Mouse (Mus musculus) bone marrow, adult 2 months (tissue): ENCODE data around the gene Kcnk4. TPM values are rescaled to one million over a fixed set of nuclear protein-coding genes. Genes with fewer than 3 reads are reported as not detected.
A peak's percentile ranks its signal among the peaks of the same experiment; 100 is the strongest.
"Not testable (repeated sequence)": the region's sequence is repeated elsewhere in the genome, so short reads cannot be mapped to it uniquely, and the experiment has no call there.

Experiments used
- H3K27ac ChIP-seq: fragments of 200-500 bp; 2 replicates; pipeline ENCODE4 v1.5.1; 2012; ENCODE audit warnings: low read depth, mild to moderate bottlenecking, control low read depth, inconsistent platforms, low read length; ENCODE audit not compliant: control insufficient read depth, poor library complexity, insufficient read depth
- H3K4me1 ChIP-seq: fragments of 200-500 bp; 2 replicates; pipeline ENCODE4 v1.6.1; 2011; ENCODE audit warnings: low read length; ENCODE audit not compliant: control insufficient read depth, insufficient read depth
- H3K4me3 ChIP-seq: fragments of 200-500 bp; replicated peaks from 2 replicates; pipeline ENCODE3; 2011; ENCODE audit warnings: mild to moderate bottlenecking, low read depth, low read length, control low read depth; ENCODE audit not compliant: control insufficient read depth
- CTCF ChIP-seq: fragments of 200-500 bp; IDR thresholded peaks from 2 replicates; pipeline ENCODE4 v1.5.1; 2011; ENCODE audit warnings: low read length, control low read depth; ENCODE audit not compliant: control insufficient read depth, insufficient read depth
- POLR2A ChIP-seq: fragments of 200-500 bp; IDR thresholded peaks from 2 replicates; pipeline ENCODE4 v1.6.1; 2011; ENCODE audit warnings: low read depth, mild to moderate bottlenecking, control low read depth, low read length, borderline replicate concordance; ENCODE audit not compliant: control insufficient read depth
- WGBS: fragments of 180-500 bp; shearing (Covaris S2); methylation state at CpG from one replicate; pipeline ENCODE4 v1.1.7; 2018; 5-methylcytosine and 5-hydroxymethylcytosine counted together
- polyA plus RNA-seq: library from polyadenylated mRNA; stranded (reverse); fragments of >200 nt; gene quantifications from 2 replicates; pipeline ENCODE4 v1.2.4, GENCODE M21; 2011; ENCODE audit warnings: low replicate concordance; ENCODE audit not compliant: missing spikeins, insufficient read depth, insufficient read length

The Kcnk4 gene
- polyA plus RNA-seq, 1 experiment = not detected

GRCm38 (mm10) chr19:6903031-6903430, 31.3 kb downstream of the Kcnk4 start:
- WGBS = 88% methylated on average over 1 of the region's 1 CpGs
- Histone ChIP-seq H3K4me1 (no peaks in the 10 kb centered on the region; the same call in 1 of the 2 replicates), H3K27ac (no peak overlapping the region), H3K4me3 (no peak overlapping the region)
- TF ChIP-seq POLR2A (no peak), CTCF (no peak)

GRCm38 (mm10) chr19:6899641-6900040, 34.7 kb downstream of the Kcnk4 start:
- TF ChIP-seq POLR2A (no peak), CTCF (no peak)
- Histone ChIP-seq H3K27ac (no peak overlapping the region), H3K4me3 (no peak overlapping the region), H3K4me1 (no peaks in the 10 kb centered on the region)
- 78% methylated on average over 4 of the region's 4 CpGs for WGBS

- WGBS = 43% methylated on average over 18 of the region's 18 CpGs
- not testable (repeated sequence) for H3K27ac ChIP-seq, H3K4me1 ChIP-seq
- peak overlapping the region; percentile 39 for H3K4me3 ChIP-seq
Observed at GRCm38 (mm10) chr19:6895608-6896305, 38.6 kb downstream of the Kcnk4 start.

GRCm38 (mm10) chr19:6893731-6894451, 40.4 kb downstream of the Kcnk4 start:
- no peak for TF ChIP-seq POLR2A
- TF ChIP-seq CTCF = no peak
- WGBS = 89% methylated on average over 14 of the region's 14 CpGs
- Histone ChIP-seq H3K4me1 (no peaks in the 10 kb centered on the region), H3K27ac (no peak overlapping the region), H3K4me3 (no peak overlapping the region)

GRCm38 (mm10) chr19:6892512-6892911, 41.8 kb downstream of the Kcnk4 start:
- H3K4me3 ChIP-seq = no peak overlapping the region
- TF ChIP-seq POLR2A = no peak
- TF ChIP-seq CTCF = no peak
- H3K27ac ChIP-seq = no peak overlapping the region
- no peaks in the 10 kb centered on the region for H3K4me1 ChIP-seq
- WGBS = 73% methylated on average over 4 of the region's 4 CpGs

- TF ChIP-seq CTCF = no peak
- TF ChIP-seq POLR2A = no peak
- Histone ChIP-seq H3K27ac (no peak overlapping the region), H3K4me3 (no peak overlapping the region), H3K4me1 (no peaks in the 10 kb centered on the region; the same call in none of the 2 replicates)
- 75% methylated on average over 4 of the region's 4 CpGs for WGBS
Observed at GRCm38 (mm10) chr19:6877965-6878364, 56.4 kb downstream of the Kcnk4 start.

- Histone ChIP-seq H3K4me1 (peaks cover 2% of the 10 kb centered on the region), H3K4me3 (no peak overlapping the region), H3K27ac (no peak overlapping the region)
- TF ChIP-seq POLR2A (no peak), CTCF (no peak)
Observed at GRCm38 (mm10) chr19:6876799-6877198, 57.5 kb downstream of the Kcnk4 start.

GRCm38 (mm10) chr19:6875834-6876233, 58.5 kb downstream of the Kcnk4 start:
- 88% methylated on average over 6 of the region's 6 CpGs for WGBS
- Histone ChIP-seq H3K4me3 (no peak overlapping the region), H3K27ac (no peak overlapping the region), H3K4me1 (peaks cover 3% of the 10 kb centered on the region)
- TF ChIP-seq POLR2A (no peak), CTCF (no peak)

GRCm38 (mm10) chr19:6874257-6874656, 60.1 kb downstream of the Kcnk4 start:
- H3K4me1 ChIP-seq = peaks cover 3% of the 10 kb centered on the region
- no peak overlapping the region for H3K27ac ChIP-seq
- H3K4me3 ChIP-seq = no peak overlapping the region
- WGBS = 74% methylated on average over 1 of the region's 1 CpGs
- no peak for TF ChIP-seq CTCF
- no peak for TF ChIP-seq POLR2A

Other genes with a start within 250 kb of the Kcnk4 start
- 4.7 and 5.5 TPM in 2 replicates for gene Rps6ka4, start 93.9 kb downstream of the Kcnk4 start, polyA plus RNA-seq
- gene Ccdc88b, start 76.3 kb downstream of the Kcnk4 start, polyA plus RNA-seq = 29.0 and 66.6 TPM in 2 replicates
- gene Trmt112, start 24.8 kb downstream of the Kcnk4 start, polyA plus RNA-seq = 28.6 and 37.9 TPM in 2 replicates
- 181 and 324 TPM in 2 replicates for gene Prdx5, start 24.4 kb downstream of the Kcnk4 start, polyA plus RNA-seq
- gene Esrra, start 12.7 kb downstream of the Kcnk4 start, polyA plus RNA-seq = 25.1 and 27.2 TPM in 2 replicates
- gene Catsperz, start 9.1 kb downstream of the Kcnk4 start, polyA plus RNA-seq = 2.6 TPM in 1 of 2 replicates, not detected in the other
- 15.4 and 20.4 TPM in 2 replicates for gene Bad, start 7.3 kb upstream of the Kcnk4 start, polyA plus RNA-seq
- 18.7 and 31.9 TPM in 2 replicates for gene Gpr137, start 8.0 kb upstream of the Kcnk4 start, polyA plus RNA-seq
- 83.5 and 137 TPM in 2 replicates for gene Ppp1r14b, start 40.5 kb upstream of the Kcnk4 start, polyA plus RNA-seq
- gene Plcb3, start 42.0 kb upstream of the Kcnk4 start, polyA plus RNA-seq = 9.7 and 14.6 TPM in 2 replicates
- 40.9 and 42.3 TPM in 2 replicates for gene Fkbp2, start 46.0 kb upstream of the Kcnk4 start, polyA plus RNA-seq
- 10.0 and 14.0 TPM in 2 replicates for gene Vegfb, start 53.1 kb upstream of the Kcnk4 start, polyA plus RNA-seq
- 14.8 and 28.8 TPM in 2 replicates for gene Dnajc4, start 58.1 kb upstream of the Kcnk4 start, polyA plus RNA-seq
- gene Nudt22, start 61.6 kb upstream of the Kcnk4 start, polyA plus RNA-seq = 13.2 and 20.7 TPM in 2 replicates
- 4.6 TPM in 1 of 2 replicates, not detected in the other for gene Trpt1, start 61.6 kb upstream of the Kcnk4 start, polyA plus RNA-seq
- gene Fermt3, start 85.0 kb upstream of the Kcnk4 start, polyA plus RNA-seq = 149 and 202 TPM in 2 replicates
- 54.6 and 95.7 TPM in 2 replicates for gene Stip1, start 105.5 kb upstream of the Kcnk4 start, polyA plus RNA-seq
- gene Macrod1, start 122.3 kb upstream of the Kcnk4 start, polyA plus RNA-seq = 4.8 and 6.2 TPM in 2 replicates
- not detected in 2 replicates for gene Flrt1, start 171.2 kb upstream of the Kcnk4 start, polyA plus RNA-seq